Mouse (Mus musculus) heart, embryonic 14.5 days (tissue): Measurements from ENCODE around the gene Cnpy2. TPM values are rescaled to one million over a fixed set of nuclear protein-coding genes. Genes with fewer than 3 reads are reported as not detected.
A peak's percentile ranks its signal among the peaks of the same experiment; 100 is the strongest.

Experiments
- ATAC-seq: fragments of 200-750 bp; cut with Nextera tagmentation; 2 replicates; pipeline ENCODE4 v1.8.0; 2017; ENCODE audit warnings: low read depth, moderate TSS enrichment; ENCODE audit not compliant: insufficient number of reproducible peaks, insufficient read depth, low FRiP score
- H3K27ac ChIP-seq, 2 experiments: fragments of 200-500 bp in 1 of 2; fragments of 300-500 bp in 1 of 2; sonication (generic) in 1 of 2; replicated peaks in 1 of 2; 2 replicates each; pipeline ENCODE4 v1.5.1; 2012 to 2014; ENCODE audit warnings: low read depth in 2 of 2, low read length in 2 of 2, control low read depth in 1 of 2, mild to moderate bottlenecking in 1 of 2, mixed read lengths in 1 of 2; ENCODE audit not compliant: control insufficient read depth in 1 of 2, insufficient read depth in 1 of 2
- H3K27me3 ChIP-seq: fragments of 300-500 bp; sonication (generic); 2 replicates; pipeline ENCODE4 v1.6.1; 2014; ENCODE audit warnings: mild to moderate bottlenecking, low read length, control low read depth; ENCODE audit not compliant: control insufficient read depth, insufficient read depth
- H3K36me3 ChIP-seq: fragments of 300-500 bp; sonication (generic); 2 replicates; pipeline ENCODE4 v1.6.1; 2014; ENCODE audit warnings: mild to moderate bottlenecking, control low read depth, low read length, mixed read lengths; ENCODE audit not compliant: control insufficient read depth, insufficient read depth
- H3K4me1 ChIP-seq, 2 experiments: fragments of 200-500 bp in 1 of 2; fragments of 300-500 bp in 1 of 2; sonication (generic) in 1 of 2; 2 replicates each; pipeline ENCODE4 v1.6.1; 2012 to 2014; ENCODE audit warnings: low read length in 2 of 2, control low read depth in 1 of 2, mixed read lengths in 1 of 2; ENCODE audit not compliant: control insufficient read depth in 2 of 2, insufficient read depth in 2 of 2
- H3K4me2 ChIP-seq: fragments of 300-500 bp; sonication (generic); 2 replicates; pipeline ENCODE4 v1.6.1; 2014; ENCODE audit warnings: mild to moderate bottlenecking, low read length
- H3K4me3 ChIP-seq, 2 experiments: fragments of 200-500 bp in 1 of 2; fragments of 300-500 bp in 1 of 2; sonication (generic) in 1 of 2; 2 replicates each; pipeline ENCODE4 v1.5.1; 2012 to 2014; ENCODE audit warnings: low read length in 2 of 2, mild to moderate bottlenecking in 2 of 2, control low read depth in 1 of 2, low read depth in 1 of 2, moderate library complexity in 1 of 2; ENCODE audit not compliant: control insufficient read depth in 1 of 2, insufficient read depth in 1 of 2
- H3K9ac ChIP-seq: fragments of 300-500 bp; sonication (generic); 2 replicates; pipeline ENCODE4 v1.6.1; 2014; ENCODE audit warnings: mild to moderate bottlenecking, low read length
- H3K9me3 ChIP-seq: fragments of 300-500 bp; sonication (generic); 2 replicates; pipeline ENCODE4 v1.6.1; 2016; ENCODE audit warnings: low read length, control low read depth; ENCODE audit not compliant: control insufficient read depth
- WGBS: fragments of 180-500 bp; shearing (Covaris S2); extraction: QIAGEN DNeasy Blood & Tissue Kit; methylation state at CpG from one replicate; pipeline ENCODE4 v1.1.7; 2014; 5-methylcytosine and 5-hydroxymethylcytosine counted together
- polyA plus RNA-seq: library from polyadenylated mRNA; unstranded; fragments of >200 nt; fragmentation: Nextera tagmentation; extraction: Ambion mirVana; gene quantifications from 2 replicates; pipeline ENCODE4 v1.2.1, GENCODE M21; 2014

The Cnpy2 gene
- polyA plus RNA-seq, 1 experiment from 2014 or later = 243 TPM

- peak overlapping the region; percentile 52 to 74; a peak in 3 of 4 replicates for H3K4me3 ChIP-seq
- peak overlapping the region; percentile 66 for H3K4me2 ChIP-seq
- no peaks in the 10 kb centered on the region for H3K9me3 ChIP-seq
- peaks cover 15% of the 10 kb centered on the region; the same call in 1 of the 2 replicates for H3K36me3 ChIP-seq
- peak overlapping the region; percentile 84 for H3K9ac ChIP-seq
- 30% methylated on average over 3 of the region's 3 CpGs for WGBS
- peaks cover 22 to 26% of the 10 kb centered on the region in 2 experiments for H3K4me1 ChIP-seq
- H3K27ac ChIP-seq = peak overlapping the region; percentile 94 to 98; a peak in 3 of 4 replicates
- ATAC-seq = no peak
- H3K27me3 ChIP-seq = no peaks in the 10 kb centered on the region
These were observed 19.9 kb upstream of the Cnpy2 start for GRCm38 (mm10) chr10:128302357-128302756.

- Histone ChIP-seq H3K9me3 (no peaks in the 10 kb centered on the region), H3K27ac (peak overlapping the region; percentile 94 to 98), H3K27me3 (no peaks in the 10 kb centered on the region), H3K36me3 (peaks cover 15% of the 10 kb centered on the region; the same call in 1 of the 2 replicates), H3K4me1 (peaks cover 18 to 22% of the 10 kb centered on the region in 2 experiments), H3K9ac (peak overlapping the region; percentile 84), H3K4me3 (peak overlapping the region; percentile 52 to 74), H3K4me2 (peak overlapping the region; percentile 66)
- ATAC-seq = 0 out of 2 replicates have a peak, but pooled peaks have one; percentile 8
- WGBS = 1% methylated on average over 9 of the region's 9 CpGs
These were observed 19.5 kb upstream of the Cnpy2 start for GRCm38 (mm10) chr10:128302785-128303125.

GRCm38 (mm10) chr10:128303126-128304021 is 18.9 kb upstream of the Cnpy2 start, which contains the start of gene Pan2:
Pan2 (plus strand) TSS chr10:128303335.
- ATAC-seq = peak; percentile 98
- H3K4me2 ChIP-seq = peak within 1 kb of the TSS; percentile 86
- peak within 1 kb of the TSS; percentile 52 to 74 for H3K4me3 ChIP-seq
- WGBS = 1% methylated on average over 37 of the region's 37 CpGs
- H3K9me3 ChIP-seq = no peaks in the 10 kb centered on the region
- peaks cover 21% of the 10 kb centered on the region for H3K36me3 ChIP-seq
- peak within 1 kb of the TSS; percentile 94 to 98 for H3K27ac ChIP-seq
- peaks cover 13 to 16% of the 10 kb centered on the region in 2 experiments for H3K4me1 ChIP-seq
- no peaks in the 10 kb centered on the region for H3K27me3 ChIP-seq
- H3K9ac ChIP-seq = peak within 1 kb of the TSS; percentile 84

- peak overlapping the region; percentile 45; the same call in 1 of the 2 replicates for H3K9ac ChIP-seq
- H3K27ac ChIP-seq = peak overlapping the region; percentile 78 to 87
- peaks cover 11 to 20% of the 10 kb centered on the region in 2 experiments for H3K4me1 ChIP-seq
- WGBS = 88% methylated on average over 7 of the region's 7 CpGs
- H3K4me2 ChIP-seq = peak overlapping the region; percentile 54
- peaks cover 75% of the 10 kb centered on the region for H3K36me3 ChIP-seq
- H3K27me3 ChIP-seq = no peaks in the 10 kb centered on the region
- H3K9me3 ChIP-seq = no peaks in the 10 kb centered on the region
- no peak overlapping the region for H3K4me3 ChIP-seq
- no peak for ATAC-seq
These were observed 12.6 kb upstream of the Cnpy2 start for GRCm38 (mm10) chr10:128309654-128310053.

- peak; percentile 75 for ATAC-seq
- H3K27me3 ChIP-seq = no peaks in the 10 kb centered on the region
- H3K4me1 ChIP-seq = peaks cover 11 to 20% of the 10 kb centered on the region in 2 experiments
- no peaks in the 10 kb centered on the region for H3K9me3 ChIP-seq
- peaks cover 80% of the 10 kb centered on the region for H3K36me3 ChIP-seq
- H3K4me3 ChIP-seq = 0 out of 4 replicates have a peak overlapping the region, but pooled peaks of 1 of the 2 experiments have one; percentile 11
- H3K27ac ChIP-seq = peak overlapping the region; percentile 78 to 87
- peak overlapping the region; percentile 45; the same call in 1 of the 2 replicates for H3K9ac ChIP-seq
- H3K4me2 ChIP-seq = peak overlapping the region; percentile 54
- WGBS = 17% methylated on average over 11 of the region's 11 CpGs
These were observed 12.1 kb upstream of the Cnpy2 start for GRCm38 (mm10) chr10:128310177-128310576.

- H3K4me3 ChIP-seq = peak overlapping the region in 1 of 2 experiments; percentile 11; a peak in 1 of 4 replicates
- H3K9ac ChIP-seq = peak overlapping the region; percentile 28; the same call in 1 of the 2 replicates
- H3K4me1 ChIP-seq = peaks cover 11 to 20% of the 10 kb centered on the region in 2 experiments
- WGBS = 21% methylated on average over 4 of the region's 4 CpGs
- H3K36me3 ChIP-seq = peaks cover 83% of the 10 kb centered on the region
- peak overlapping the region; percentile 54 for H3K4me2 ChIP-seq
- peak overlapping the region; percentile 78 to 87 for H3K27ac ChIP-seq
- no peak for ATAC-seq
- no peaks in the 10 kb centered on the region for H3K27me3 ChIP-seq
- no peaks in the 10 kb centered on the region for H3K9me3 ChIP-seq
These were observed 11.4 kb upstream of the Cnpy2 start for GRCm38 (mm10) chr10:128310902-128311301.

- ATAC-seq = no peak
- WGBS = 93% methylated on average over 8 of the region's 8 CpGs
- H3K9me3 ChIP-seq = no peaks in the 10 kb centered on the region
These were observed 6.7 kb upstream of the Cnpy2 start for GRCm38 (mm10) chr10:128315578-128315977.

More at GRCm38 (mm10) chr10:128315578-128315977, 6.7 kb upstream of the Cnpy2 start:
- Histone ChIP-seq H3K27me3 (no peaks in the 10 kb centered on the region), H3K9ac (no peak overlapping the region), H3K4me3 (no peak overlapping the region), H3K4me1 (peaks cover under 1 to 10% of the 10 kb centered on the region in 2 experiments; a peak in 3 of 4 replicates), H3K36me3 (peaks cover 96% of the 10 kb centered on the region), H3K27ac (no peak overlapping the region), H3K4me2 (no peak overlapping the region)
